Mouse (Mus musculus): ENCODE measurements around the gene Pdf.
"Not testable (repeated sequence)": the region's sequence is repeated elsewhere in the genome, so short reads cannot be mapped to it uniquely, and the experiment has no call there.

Gene Pdf

DNA sequence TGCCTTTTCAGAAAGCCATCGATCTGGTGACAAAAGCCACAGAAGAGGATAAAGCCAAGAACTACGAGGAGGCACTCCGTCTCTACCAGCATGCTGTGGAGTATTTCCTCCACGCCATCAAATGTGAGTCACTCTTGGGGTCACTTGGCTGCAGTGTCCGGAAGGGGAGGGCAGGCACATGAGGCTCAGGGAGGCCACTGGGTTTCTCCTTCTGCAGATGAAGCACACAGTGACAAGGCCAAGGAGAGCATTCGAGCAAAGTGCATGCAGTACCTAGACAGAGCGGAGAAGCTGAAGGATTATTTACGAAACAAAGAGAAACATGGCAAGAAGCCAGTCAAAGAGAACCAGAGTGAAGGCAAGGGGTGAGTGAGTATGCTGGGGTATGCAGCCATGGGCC, 11.8 kb downstream of the Pdf start:
- DNase-seq (ENCODE audit: low read depth, low spot score): no peak

DNA sequence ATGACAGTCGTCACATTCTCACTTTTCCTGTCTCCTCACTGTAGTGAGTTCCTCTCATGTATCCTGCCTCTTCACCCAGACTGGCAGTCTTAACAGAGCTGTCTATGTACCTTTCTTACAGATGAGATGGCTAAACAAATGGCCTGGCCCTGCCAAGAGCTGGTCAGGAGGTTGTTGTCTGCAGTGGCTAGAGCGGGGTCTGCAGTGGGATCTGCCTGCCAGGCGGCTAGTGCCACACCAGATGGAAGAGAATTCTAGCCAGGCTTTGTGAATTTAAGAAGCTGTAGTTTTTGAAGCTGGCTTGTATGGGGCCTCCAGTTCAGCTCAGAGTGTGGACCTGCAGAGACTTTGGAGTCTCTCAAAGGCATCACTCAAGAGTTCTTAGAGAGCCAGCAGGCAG, 12.8 kb downstream of the Pdf start:
- DNase-seq (ENCODE audit: low read depth, low spot score): no peak

DNA sequence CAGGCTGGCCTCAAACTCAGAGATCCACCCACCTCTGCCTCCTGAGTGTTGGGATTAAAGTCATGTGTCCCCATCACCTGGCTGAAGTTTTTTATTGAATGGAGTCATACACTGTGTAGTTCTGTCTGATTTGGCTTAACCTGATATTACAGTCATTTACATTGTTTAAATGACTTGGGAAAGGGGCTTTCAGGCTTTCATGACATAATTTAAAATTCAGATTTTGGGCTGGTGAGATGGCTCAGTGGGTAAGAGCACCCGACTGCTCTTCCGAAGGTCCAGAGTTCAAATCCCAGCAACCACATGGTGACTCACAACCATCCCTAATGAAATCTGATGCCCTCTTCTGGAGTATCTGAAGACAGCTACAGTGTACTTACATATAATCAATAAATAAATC, 14.8 kb downstream of the Pdf start:
- not testable (repeated sequence) for DNase-seq (ENCODE audit: low read depth, low spot score)

DNA sequence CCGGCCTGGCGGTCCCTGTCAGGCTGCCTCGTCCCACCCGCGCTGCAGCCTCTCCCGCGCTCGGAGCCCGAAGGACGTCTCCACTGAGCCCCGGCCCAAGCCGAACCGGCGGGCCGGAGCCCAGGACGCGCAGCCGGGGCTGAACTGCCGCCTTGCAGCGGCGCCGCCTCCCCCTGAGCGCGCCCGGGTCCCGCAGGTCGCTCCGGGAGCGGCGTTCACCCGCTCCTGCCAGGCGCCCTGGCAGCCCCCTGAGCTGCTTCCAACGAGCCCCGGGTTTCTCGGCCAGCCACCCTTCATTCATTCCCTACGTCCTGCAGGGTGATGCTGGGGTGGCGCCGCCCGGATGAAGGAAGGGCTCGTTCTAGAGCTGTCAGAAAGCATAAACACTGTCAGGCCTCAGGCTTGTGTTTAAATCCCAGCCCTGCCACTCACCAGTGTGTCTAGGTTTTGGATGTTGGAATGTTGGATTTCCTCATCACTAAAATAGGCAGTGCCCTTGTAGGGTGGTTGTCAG, 16.8 kb downstream of the Pdf start:
- DNase-seq (ENCODE audit: low read depth, low spot score): no peak

DNA sequence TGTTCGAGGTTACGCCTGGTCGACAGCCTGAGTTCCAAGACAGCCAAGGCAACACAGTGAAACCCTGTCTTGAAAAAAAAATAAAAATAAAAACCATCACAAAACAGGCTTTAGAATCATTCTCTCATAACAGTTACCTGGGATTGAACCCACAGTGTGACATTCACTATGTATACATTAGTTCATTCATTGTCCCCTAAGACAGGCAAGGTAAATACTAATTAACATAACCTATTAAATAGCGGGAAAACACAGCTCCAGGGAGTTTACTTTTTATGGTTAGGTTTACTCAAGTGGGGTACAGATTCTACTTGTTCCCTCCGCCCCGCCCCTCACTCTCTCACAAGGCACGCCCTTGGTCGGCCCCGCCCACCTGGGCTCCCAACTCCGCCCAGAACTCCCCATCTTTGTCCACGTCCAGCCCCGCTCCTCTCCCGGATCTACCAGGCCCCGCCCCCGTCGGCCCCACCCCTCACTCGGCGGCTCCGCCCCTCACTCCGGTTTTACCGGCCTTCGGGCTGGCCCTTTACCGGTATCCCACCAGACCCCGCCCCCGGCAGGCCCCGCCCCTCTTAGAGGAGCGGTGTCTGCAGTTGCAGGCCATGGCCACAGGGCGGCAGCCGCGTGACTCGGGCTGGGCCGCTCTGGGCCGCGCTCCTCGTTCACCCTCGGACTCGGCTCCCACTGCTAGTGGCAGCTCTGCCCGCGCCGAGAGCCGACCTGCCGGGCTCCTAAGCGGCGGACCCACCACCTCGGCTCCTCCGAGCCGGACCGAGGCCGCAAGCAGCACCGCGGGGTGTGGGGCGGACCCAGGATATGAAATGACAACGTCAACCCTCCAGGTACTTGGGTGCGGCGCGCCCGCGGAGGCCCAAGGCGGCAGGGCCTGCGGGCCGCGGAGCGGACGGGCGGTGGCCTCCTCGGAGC, 17.5 kb downstream of the Pdf start, which contains the start of gene Vps4a:
TSS of gene Vps4a (plus strand) at position 573 of the 927 bp plus-strand sequence.
- peak; percentile 91 for DNase-seq (ENCODE audit: low read depth, low spot score)

DNA sequence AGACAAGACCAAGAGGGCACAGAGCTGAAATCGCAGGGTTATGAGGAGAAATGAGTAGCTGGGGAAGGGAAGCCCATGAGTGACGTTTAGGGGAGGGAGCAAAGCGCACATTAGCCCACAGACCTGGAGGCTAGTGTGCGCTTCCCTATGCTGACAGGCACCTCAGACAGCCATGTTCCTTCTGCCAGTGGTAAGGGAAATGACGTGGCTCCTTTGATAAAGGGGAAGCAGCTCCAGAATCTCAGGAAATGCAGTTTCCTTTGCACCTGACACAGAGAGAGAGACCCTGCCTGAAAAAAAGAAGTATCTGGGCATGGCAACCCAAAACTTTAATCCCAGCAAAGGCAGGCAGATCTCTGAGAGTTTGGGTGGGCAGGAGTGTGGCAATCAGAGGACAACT, 18.4 kb downstream of the Pdf start:
- DNase-seq (ENCODE audit: low read depth, low spot score): no peak

DNA sequence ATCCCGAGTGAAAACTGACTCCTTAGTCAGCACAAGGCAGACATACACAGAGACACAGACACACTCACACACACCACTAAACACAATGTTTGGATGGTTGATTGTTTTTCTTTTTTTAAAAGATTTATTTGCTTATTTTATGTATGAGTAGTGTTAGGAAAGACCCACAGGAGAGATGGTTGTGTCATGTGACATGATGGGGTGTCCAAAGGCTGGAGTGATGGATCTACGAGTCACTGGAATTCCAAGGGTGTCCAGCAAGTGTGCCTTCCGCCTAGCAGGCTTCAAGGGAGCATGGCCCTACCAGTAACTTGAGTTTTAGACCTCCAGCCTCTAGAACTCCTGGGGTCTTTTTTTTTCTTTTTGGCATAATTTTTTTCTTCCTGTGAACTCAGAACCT, 19.1 kb downstream of the Pdf start:
- no peak for DNase-seq (ENCODE audit: low read depth, low spot score)

DNA sequence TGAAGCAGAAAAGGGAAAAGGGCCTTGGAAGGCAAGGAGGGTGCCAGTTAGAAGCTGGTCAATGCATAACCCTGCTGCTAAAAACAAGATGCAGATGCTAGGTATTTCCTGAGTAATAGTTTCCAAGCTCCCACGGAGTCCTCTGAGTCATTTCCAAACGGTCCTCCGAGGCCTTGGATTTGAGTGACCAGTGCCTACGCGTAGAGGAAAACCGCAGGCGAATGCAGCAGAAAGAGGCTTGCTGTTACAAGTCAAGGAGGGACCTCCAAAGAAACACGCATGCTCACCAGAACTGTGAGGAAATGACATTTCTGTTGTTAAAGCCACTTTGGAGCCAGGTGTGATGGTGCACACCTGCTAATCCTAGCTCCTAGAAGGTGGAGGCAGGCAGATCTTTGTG, 24.9 kb downstream of the Pdf start:
- DNase-seq (ENCODE audit: low read depth, low spot score): no peak

DNA sequence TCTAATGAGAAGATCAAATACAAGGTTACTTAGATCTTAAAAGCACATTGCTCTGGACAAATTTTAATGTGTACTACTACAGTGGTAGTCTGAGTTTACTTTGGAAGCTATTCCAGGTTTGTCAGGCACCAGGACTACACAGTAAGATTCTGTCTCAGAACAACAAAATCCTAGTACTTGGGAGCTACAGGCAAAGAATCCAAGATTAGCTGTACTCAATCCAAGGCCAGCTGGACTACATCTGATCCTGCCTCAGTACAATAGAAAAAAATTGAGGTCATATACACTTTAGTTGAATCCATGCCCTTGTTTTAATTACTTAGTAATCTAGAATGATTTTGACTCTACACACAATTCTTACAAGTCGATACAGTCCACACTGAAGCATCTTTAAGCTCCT, 33.5 kb downstream of the Pdf start:
- no peak for DNase-seq (ENCODE audit: low read depth, low spot score)

DNA sequence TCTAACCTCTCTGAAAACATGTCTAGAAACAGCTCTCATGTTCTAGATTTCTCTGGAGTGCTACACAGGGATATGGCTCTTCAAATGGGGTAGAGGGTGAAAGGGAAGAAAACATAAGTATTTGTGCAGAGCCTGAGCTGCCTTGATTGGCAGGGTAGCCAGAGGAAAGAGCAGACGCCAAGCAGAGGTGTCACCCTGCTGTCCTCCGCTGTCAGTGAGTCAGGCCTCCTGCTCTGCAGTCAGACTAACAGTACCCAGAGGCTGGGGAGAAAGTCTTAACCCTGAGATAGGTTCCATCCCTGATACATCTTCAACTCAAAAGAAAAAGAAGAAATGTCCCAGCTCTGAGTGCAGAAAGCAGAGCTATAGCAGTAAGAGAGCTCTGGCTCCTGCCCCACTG, 35.7 kb downstream of the Pdf start:
- no peak for DNase-seq (ENCODE audit: low read depth, low spot score)

DNA sequence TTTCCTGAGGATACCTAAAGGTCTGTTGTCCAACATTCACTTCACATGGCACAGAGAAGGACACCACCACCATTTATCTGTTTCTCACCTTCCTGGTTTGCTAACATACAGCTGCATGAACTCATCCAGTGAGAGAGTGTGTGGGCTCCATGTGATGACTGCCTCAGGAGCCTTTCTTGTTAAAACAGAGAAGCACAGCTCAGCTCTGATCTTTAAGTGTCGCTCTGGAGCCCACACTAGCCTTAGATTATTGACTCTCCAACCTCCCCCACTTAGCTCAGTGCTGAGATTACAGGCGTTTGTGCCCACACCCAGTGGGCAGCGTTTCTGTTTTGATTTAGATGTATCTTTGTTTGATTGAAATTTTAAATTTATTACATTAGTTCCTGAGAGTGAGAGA, 40.6 kb downstream of the Pdf start:
- DNase-seq (ENCODE audit: low read depth, low spot score): no peak

DNA sequence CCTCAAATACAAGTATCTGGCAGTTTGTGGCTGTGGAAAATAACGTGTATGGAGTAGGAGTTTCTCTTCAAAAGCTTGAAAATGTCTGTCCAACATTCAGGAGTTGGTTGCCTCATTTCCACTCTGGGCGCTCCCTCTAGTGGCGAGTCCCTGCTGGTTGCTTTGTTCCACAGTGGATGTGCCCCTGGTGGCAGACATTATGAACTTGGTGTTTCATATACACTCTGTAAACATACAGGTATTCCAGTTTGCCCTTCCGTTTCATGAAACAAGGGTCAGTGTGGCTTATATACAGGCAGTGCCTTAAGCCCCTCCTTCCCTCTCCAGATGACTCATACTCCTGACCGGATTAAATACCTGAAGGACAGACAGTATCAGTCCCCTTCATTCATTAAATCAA, 45.9 kb downstream of the Pdf start:
- peak; percentile 69 for DNase-seq (ENCODE audit: low read depth, low spot score)

DNA sequence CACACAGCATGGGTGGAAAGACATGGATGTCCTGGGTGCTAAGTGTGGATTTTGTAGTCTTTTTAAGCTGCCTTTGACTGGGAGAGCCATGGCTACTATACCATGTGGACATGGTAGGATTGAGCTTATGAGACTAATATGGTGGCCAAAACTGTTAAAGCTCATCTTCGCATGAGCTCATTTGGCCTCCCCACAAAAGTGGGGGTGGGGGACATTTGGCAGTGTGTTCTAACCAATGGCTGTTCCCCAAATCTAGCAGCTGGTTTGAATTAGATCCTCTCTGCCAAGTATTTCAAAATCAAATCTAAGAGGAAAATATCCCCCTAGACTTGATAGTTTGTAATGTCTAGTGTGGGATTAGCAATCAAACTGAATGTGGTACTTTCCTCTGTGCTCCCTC, 49.3 kb downstream of the Pdf start:
- DNase-seq (ENCODE audit: low read depth, low spot score): peak; percentile 76

DNA sequence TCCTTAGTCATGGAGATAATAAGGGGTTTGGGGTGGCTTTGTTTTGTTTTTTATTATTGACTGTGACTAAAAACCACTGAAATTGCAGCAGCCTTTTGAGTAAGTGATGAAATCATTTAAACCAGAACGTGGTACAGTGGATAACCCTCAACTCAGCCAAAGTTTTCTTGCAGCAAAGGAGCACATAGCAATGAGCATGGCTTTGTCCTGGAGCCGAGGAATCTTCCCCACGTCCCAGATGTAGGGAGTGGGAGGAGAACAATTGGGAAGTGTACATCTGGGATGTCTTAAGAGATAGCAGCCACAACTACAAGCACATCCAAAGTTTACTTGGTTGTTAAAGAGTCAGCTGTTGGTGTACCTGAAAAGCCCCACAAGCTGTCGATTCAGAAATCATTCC, 51.0 kb downstream of the Pdf start:
- DNase-seq (ENCODE audit: low read depth, low spot score): no peak

DNA sequence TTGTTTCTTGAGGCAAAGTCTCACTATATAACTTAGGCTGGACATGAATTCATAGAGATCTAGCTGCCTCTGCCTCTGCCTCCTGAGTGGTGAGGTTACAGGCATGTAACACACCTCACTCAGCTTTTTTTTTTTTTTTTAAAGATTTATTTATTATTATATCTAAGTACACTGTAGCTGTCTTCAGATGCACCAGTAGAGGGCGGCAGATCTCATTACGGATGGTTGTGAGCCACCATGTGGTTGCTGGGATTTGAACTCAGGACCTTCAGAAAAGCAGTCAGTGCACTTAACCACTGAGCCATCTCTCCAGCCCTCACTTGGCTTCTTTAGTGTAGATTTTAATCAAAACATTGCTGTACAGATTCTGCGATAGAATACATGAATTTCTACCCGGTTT, 52.1 kb downstream of the Pdf start:
- not testable (repeated sequence) for DNase-seq (ENCODE audit: low read depth, low spot score)

Measured in skeletal muscle tissue, adult 2 months (tissue).